Mouse (Mus musculus) lung, embryonic 16.5 days (tissue): ENCODE data around the gene Otop2. TPM values are rescaled to one million over a fixed set of nuclear protein-coding genes. Genes with fewer than 3 reads are reported as not detected.
A peak's percentile ranks its signal among the peaks of the same experiment; 100 is the strongest.

Experiments used
- ATAC-seq: fragments of 200-750 bp; cut with Nextera tagmentation; 2 replicates; pipeline ENCODE4 v1.8.0; 2017; ENCODE audit warnings: low read depth, mild to moderate bottlenecking, moderate library complexity
- H3K27ac ChIP-seq: fragments of 300-500 bp; sonication (generic); 2 replicates; pipeline ENCODE4 v1.5.1; 2014; ENCODE audit warnings: mild to moderate bottlenecking, control low read depth, low read length
- H3K27me3 ChIP-seq: fragments of 300-500 bp; sonication (generic); 2 replicates; pipeline ENCODE4 v1.6.1; 2014; ENCODE audit warnings: low read depth, low read length, mixed read lengths; ENCODE audit not compliant: control insufficient read depth, insufficient read depth
- H3K36me3 ChIP-seq: fragments of 300-500 bp; sonication (generic); 2 replicates; pipeline ENCODE4 v1.6.1; 2014; ENCODE audit warnings: low read length; ENCODE audit not compliant: control insufficient read depth, insufficient read depth
- H3K4me1 ChIP-seq: fragments of 300-500 bp; sonication (generic); replicated peaks from 2 replicates; pipeline ENCODE4 v1.6.1; 2014; ENCODE audit warnings: low read length, mixed read lengths; ENCODE audit not compliant: control insufficient read depth, insufficient read depth
- H3K4me2 ChIP-seq: fragments of 300-500 bp; sonication (generic); 2 replicates; pipeline ENCODE4 v1.6.1; 2014; ENCODE audit warnings: low read depth, low read length, control low read depth
- H3K4me3 ChIP-seq: fragments of 300-500 bp; sonication (generic); 2 replicates; pipeline ENCODE4 v1.5.1; 2014; ENCODE audit warnings: mild to moderate bottlenecking, low read length, control low read depth
- H3K9ac ChIP-seq: fragments of 300-500 bp; sonication (generic); 2 replicates; pipeline ENCODE4 v1.6.1; 2014; ENCODE audit warnings: low read length, control low read depth
- H3K9me3 ChIP-seq: fragments of 300-500 bp; sonication (generic); 2 replicates; pipeline ENCODE4 v1.6.1; 2016; ENCODE audit warnings: low read length; ENCODE audit not compliant: control insufficient read depth
- whole genome bisulfite sequencing: fragments of 180-500 bp; shearing (Covaris S2); extraction: QIAGEN DNeasy Blood & Tissue Kit; methylation state at CpG from one replicate; pipeline ENCODE4 v1.1.7; 2014; 5-methylcytosine and 5-hydroxymethylcytosine counted together
- polyA plus RNA-seq: library from polyadenylated mRNA; unstranded; fragments of >200 nt; fragmentation: Nextera tagmentation; extraction: Ambion mirVana; gene quantifications from 2 replicates; pipeline ENCODE4 v1.2.1, GENCODE M21; 2015

Otop2 gene
- polyA plus RNA-seq, 1 experiment from 2014 or later = not detected

GRCm38 (mm10) chr11:115366706-115367394 lies 59.9 kb downstream of the Otop2 start:
- Histone ChIP-seq H3K27ac (no peak overlapping the region), H3K4me3 (peak overlapping the region; percentile 52), H3K27me3 (peaks cover 27% of the 10 kb centered on the region), H3K9me3 (no peaks in the 10 kb centered on the region), H3K4me1 (peaks cover 15% of the 10 kb centered on the region), H3K36me3 (no peaks in the 10 kb centered on the region), H3K4me2 (peak overlapping the region; percentile 75), H3K9ac (peak overlapping the region; percentile 61)
- 3% methylated on average over 27 of the region's 28 CpGs for WGBS
- ATAC-seq = peak; percentile 37

- no peaks in the 10 kb centered on the region for H3K36me3 ChIP-seq
- peak within 1 kb of the TSS; percentile 75 for H3K4me2 ChIP-seq
- peaks cover 27% of the 10 kb centered on the region for H3K27me3 ChIP-seq
- H3K4me1 ChIP-seq = peaks cover 15% of the 10 kb centered on the region
- H3K9me3 ChIP-seq = no peaks in the 10 kb centered on the region
- WGBS = under 1% methylated on average over 39 of the region's 39 CpGs
- ATAC-seq = peak; percentile 88
- H3K4me3 ChIP-seq = peak within 1 kb of the TSS; percentile 52
- no peak within 1 kb of the TSS for H3K27ac ChIP-seq
- H3K9ac ChIP-seq = peak within 1 kb of the TSS; percentile 61
These were observed 60.5 kb downstream of the Otop2 start, which contains the start of gene Hid1 for GRCm38 (mm10) chr11:115367395-115367944. Gene Hid1, minus strand, starts transcription at chr11:115367756.

GRCm38 (mm10) chr11:115370368-115370767 lies 63.4 kb downstream of the Otop2 start:
- no peak overlapping the region for H3K27ac ChIP-seq
- H3K36me3 ChIP-seq = no peaks in the 10 kb centered on the region
- no peak overlapping the region for H3K4me2 ChIP-seq
- peaks cover 22% of the 10 kb centered on the region for H3K4me1 ChIP-seq
- no peaks in the 10 kb centered on the region for H3K9me3 ChIP-seq
- no peak for ATAC-seq
- WGBS = 47% methylated on average over 7 of the region's 7 CpGs
- H3K9ac ChIP-seq = no peak overlapping the region
- no peak overlapping the region for H3K4me3 ChIP-seq
- H3K27me3 ChIP-seq = peaks cover 32% of the 10 kb centered on the region

- peaks cover 17% of the 10 kb centered on the region for H3K4me1 ChIP-seq
- no peaks in the 10 kb centered on the region for H3K36me3 ChIP-seq
- H3K27me3 ChIP-seq = peaks cover 26% of the 10 kb centered on the region
- no peaks in the 10 kb centered on the region for H3K9me3 ChIP-seq
- no peak overlapping the region for H3K4me2 ChIP-seq
- H3K9ac ChIP-seq = no peak overlapping the region
- ATAC-seq = no peak
- no peak overlapping the region for H3K4me3 ChIP-seq
- H3K27ac ChIP-seq = no peak overlapping the region
- WGBS = 47% methylated on average over 8 of the region's 8 CpGs
These were observed 64.4 kb downstream of the Otop2 start for GRCm38 (mm10) chr11:115371354-115371753.

- 23% methylated on average over 1 of the region's 1 CpGs for WGBS
- H3K4me1 ChIP-seq = peaks cover 13% of the 10 kb centered on the region
- H3K36me3 ChIP-seq = no peaks in the 10 kb centered on the region
- peaks cover 20% of the 10 kb centered on the region for H3K27me3 ChIP-seq
- no peak overlapping the region for H3K4me3 ChIP-seq
- H3K9ac ChIP-seq = no peak overlapping the region
- H3K9me3 ChIP-seq = no peaks in the 10 kb centered on the region
- no peak overlapping the region for H3K4me2 ChIP-seq
- ATAC-seq = no peak
- H3K27ac ChIP-seq = no peak overlapping the region
These were observed 65.1 kb downstream of the Otop2 start for GRCm38 (mm10) chr11:115372015-115372414.

- Histone ChIP-seq H3K27me3 (peaks cover 13% of the 10 kb centered on the region), H3K4me2 (no peak overlapping the region), H3K4me3 (no peak overlapping the region), H3K9ac (no peak overlapping the region), H3K27ac (no peak overlapping the region), H3K36me3 (no peaks in the 10 kb centered on the region), H3K9me3 (no peaks in the 10 kb centered on the region), H3K4me1 (peaks cover 12% of the 10 kb centered on the region)
- no peak for ATAC-seq
- 53% methylated on average over 2 of the region's 2 CpGs for WGBS
These were observed 65.8 kb downstream of the Otop2 start for GRCm38 (mm10) chr11:115372737-115373136.

- no peaks in the 10 kb centered on the region for H3K36me3 ChIP-seq
- H3K4me1 ChIP-seq = peaks cover 12% of the 10 kb centered on the region
- ATAC-seq = peak; percentile 85
- H3K27ac ChIP-seq = no peak overlapping the region
- peak overlapping the region; percentile 41 for H3K4me3 ChIP-seq
- peak overlapping the region; percentile 48 for H3K9ac ChIP-seq
- H3K4me2 ChIP-seq = peak overlapping the region; percentile 68
- WGBS = 1% methylated on average over 30 of the region's 30 CpGs
- H3K27me3 ChIP-seq = peaks cover 5% of the 10 kb centered on the region
- peaks cover 3% of the 10 kb centered on the region; the same call in 1 of the 2 replicates for H3K9me3 ChIP-seq
These were observed 67.1 kb downstream of the Otop2 start for GRCm38 (mm10) chr11:115373805-115374694.

GRCm38 (mm10) chr11:115374695-115375425 lies 67.9 kb downstream of the Otop2 start:
- Histone ChIP-seq H3K36me3 (no peaks in the 10 kb centered on the region), H3K9me3 (peaks cover 3% of the 10 kb centered on the region; the same call in 1 of the 2 replicates), H3K4me1 (peaks cover 12% of the 10 kb centered on the region), H3K4me3 (no peak overlapping the region), H3K27ac (no peak overlapping the region), H3K4me2 (peak overlapping the region; percentile 68), H3K9ac (peak overlapping the region; percentile 48; the same call in 1 of the 2 replicates), H3K27me3 (peaks cover 5% of the 10 kb centered on the region)
- ATAC-seq = no peak
- 58% methylated on average over 12 of the region's 12 CpGs for WGBS
